Mouse (Mus musculus) thymus, adult 2 months (tissue): ENCODE data around the gene Llph. TPM values are rescaled to one million over a fixed set of nuclear protein-coding genes. Genes with fewer than 3 reads are reported as not detected.
"Not testable (repeated sequence)": the region's sequence is repeated elsewhere in the genome, so short reads cannot be mapped to it uniquely, and the experiment has no call there.

Experiments
- DNase-seq: peaks from one replicate; pipeline ENCODE4 v3.0.0; 2021
- H3K27ac ChIP-seq: fragments of 200-500 bp; 2 replicates; pipeline ENCODE4 v1.5.1; 2012; ENCODE audit warnings: low read length, control low read depth; ENCODE audit not compliant: control insufficient read depth, insufficient read depth
- H3K27me3 ChIP-seq: fragments of 200-500 bp; 2 replicates; pipeline ENCODE4 v1.6.1; 2012; ENCODE audit warnings: mild to moderate bottlenecking, low read length, moderate library complexity, mixed read lengths; ENCODE audit not compliant: control insufficient read depth, insufficient read depth
- H3K36me3 ChIP-seq: fragments of 200-500 bp; 2 replicates; pipeline ENCODE4 v1.6.1; 2012; ENCODE audit warnings: mild to moderate bottlenecking, low read length, moderate library complexity; ENCODE audit not compliant: control insufficient read depth, insufficient read depth
- H3K4me1 ChIP-seq: fragments of 200-500 bp; replicated peaks from 2 replicates; pipeline ENCODE4 v1.6.1; 2012; ENCODE audit warnings: low read length; ENCODE audit not compliant: control insufficient read depth, insufficient read depth
- H3K4me3 ChIP-seq: fragments of 200-500 bp; 2 replicates; pipeline ENCODE4 v1.5.1; 2012; ENCODE audit warnings: mild to moderate bottlenecking, low read length, control low read depth, moderate library complexity; ENCODE audit not compliant: control insufficient read depth, insufficient read depth
- CTCF ChIP-seq: fragments of 200-500 bp; IDR thresholded peaks from 2 replicates; pipeline ENCODE4 v1.5.1; 2012; ENCODE audit warnings: mild to moderate bottlenecking, control low read depth, low read length, moderate library complexity, borderline replicate concordance; ENCODE audit not compliant: control insufficient read depth, poor library complexity, insufficient read depth; ENCODE audit errors: extremely low read depth
- POLR2A ChIP-seq: fragments of 200-500 bp; IDR thresholded peaks from 2 replicates; pipeline ENCODE4 v1.6.1; 2012; ENCODE audit warnings: mild to moderate bottlenecking, low read length, control low read depth, moderate library complexity; ENCODE audit not compliant: control insufficient read depth, poor library complexity, insufficient read depth; ENCODE audit errors: extremely low read depth
- WGBS: fragments of 180-500 bp; shearing (Covaris S2); methylation state at CpG from one replicate; pipeline ENCODE4 v1.1.7; 2018; 5-methylcytosine and 5-hydroxymethylcytosine counted together
- polyA plus RNA-seq: library from polyadenylated mRNA; depleted of rRNA; stranded (reverse); fragments of >200 nt; gene quantifications from 2 replicates; pipeline ENCODE4 v1.2.3, GENCODE M21; 2012

The Llph gene
- polyA plus RNA-seq, 1 experiment, result 5.8 TPM

DNA sequence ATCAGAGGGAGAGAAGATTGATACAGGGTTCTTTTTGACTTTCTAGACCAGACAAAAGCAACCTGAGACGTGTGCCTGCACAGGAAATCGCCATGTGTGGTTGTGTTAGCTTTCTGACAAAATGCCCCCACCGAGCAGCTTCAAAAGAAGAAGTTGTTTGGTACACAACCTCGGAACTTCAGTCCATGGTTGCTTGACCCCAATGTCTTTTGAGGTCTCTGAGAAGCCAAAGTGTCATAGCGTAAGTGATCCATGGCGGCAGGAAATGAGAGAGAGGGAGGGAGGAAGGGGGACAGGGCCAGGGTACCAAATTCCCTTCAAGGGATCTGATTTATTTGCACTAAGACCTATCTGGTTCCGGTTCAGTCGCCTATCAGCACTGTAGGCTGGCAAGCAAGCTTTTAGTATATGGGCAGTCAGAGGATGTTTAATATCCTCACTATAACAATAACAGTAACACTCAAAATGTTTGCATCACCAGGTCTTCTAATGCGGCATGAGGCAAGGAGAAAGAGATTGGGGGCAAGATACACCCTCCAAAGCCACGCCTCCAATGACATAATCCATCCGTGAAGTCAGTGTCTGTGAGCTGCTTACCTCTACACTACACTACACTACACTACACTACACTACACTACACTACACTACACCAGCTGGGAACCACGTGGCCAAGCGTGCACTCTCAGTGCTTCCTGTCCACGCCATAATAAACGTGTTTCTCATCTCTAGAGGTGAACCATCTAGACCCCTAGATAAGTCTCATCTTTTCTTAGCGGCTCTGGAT is 24.2 kb upstream of the Llph start:
- Histone ChIP-seq H3K27ac (no peak overlapping the region), H3K4me1 (peaks cover 12% of the 10 kb centered on the region), H3K36me3 (no peaks in the 10 kb centered on the region), H3K27me3 (peaks cover 7% of the 10 kb centered on the region; the same call in 1 of the 2 replicates), H3K4me3 (no peak overlapping the region)
- 54% methylated on average over 16 of the region's 16 CpGs for WGBS
- no peak for DNase-seq
- no peak for TF ChIP-seq POLR2A
- TF ChIP-seq CTCF, result no peak

GRCm38 (mm10) chr10:120204591-120205210 is 22.2 kb upstream of the Llph start:
- no peak for TF ChIP-seq CTCF
- no peak for TF ChIP-seq POLR2A
- peaks cover 7% of the 10 kb centered on the region; the same call in 1 of the 2 replicates for H3K27me3 ChIP-seq
- H3K27ac ChIP-seq, result no peak overlapping the region
- 94% methylated on average over 13 of the region's 13 CpGs for WGBS
- H3K36me3 ChIP-seq, result no peaks in the 10 kb centered on the region
- H3K4me3 ChIP-seq, result no peak overlapping the region
- H3K4me1 ChIP-seq, result peaks cover 15% of the 10 kb centered on the region
- DNase-seq, result no peak

DNA sequence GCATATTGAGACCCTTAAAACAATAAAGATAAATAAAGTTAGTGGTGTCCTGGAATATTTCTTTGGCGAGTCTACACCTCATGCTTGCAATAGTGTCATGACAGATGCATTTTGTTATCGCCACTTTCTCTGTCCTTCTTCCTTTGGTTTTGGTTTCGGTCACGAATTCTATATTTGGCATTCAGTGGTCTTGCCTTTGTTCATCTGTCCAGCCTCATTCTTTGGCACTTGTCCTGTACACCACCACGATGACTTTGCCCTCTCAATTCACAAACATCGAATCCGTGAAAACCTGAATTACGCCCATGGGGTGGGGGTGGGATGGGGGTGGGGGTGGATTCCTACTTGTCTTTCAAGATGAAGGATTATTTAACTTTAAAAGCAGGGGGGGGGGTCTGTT is 18.9 kb upstream of the Llph start:
- 51% methylated on average over 8 of the region's 8 CpGs for WGBS
- H3K4me1 ChIP-seq, result peaks cover 4% of the 10 kb centered on the region
- no peak for DNase-seq
- H3K4me3 ChIP-seq, result no peak overlapping the region
- no peaks in the 10 kb centered on the region for H3K36me3 ChIP-seq
- TF ChIP-seq POLR2A (no peak), CTCF (no peak)
- no peak overlapping the region for H3K27ac ChIP-seq
- H3K27me3 ChIP-seq, result no peaks in the 10 kb centered on the region; the same call in 1 of the 2 replicates

- DNase-seq, result peak; percentile 58
- Histone ChIP-seq H3K27me3 (no peaks in the 10 kb centered on the region; the same call in 1 of the 2 replicates), H3K4me3 (peak overlapping the region; percentile 99), H3K27ac (no peak overlapping the region), H3K4me1 (peaks cover 4% of the 10 kb centered on the region), H3K36me3 (no peaks in the 10 kb centered on the region)
- 2% methylated on average over 53 of the region's 53 CpGs for WGBS
- TF ChIP-seq POLR2A, result 0 out of 2 replicates have a peak, but pooled peaks have one; percentile 15
- no peak for TF ChIP-seq CTCF
Measured at GRCm38 (mm10) chr10:120208575-120209538, 18.0 kb upstream of the Llph start.

GRCm38 (mm10) chr10:120209539-120209925 is 17.3 kb upstream of the Llph start:
- Histone ChIP-seq H3K27ac (no peak overlapping the region), H3K4me1 (peaks cover 4% of the 10 kb centered on the region)

DNA sequence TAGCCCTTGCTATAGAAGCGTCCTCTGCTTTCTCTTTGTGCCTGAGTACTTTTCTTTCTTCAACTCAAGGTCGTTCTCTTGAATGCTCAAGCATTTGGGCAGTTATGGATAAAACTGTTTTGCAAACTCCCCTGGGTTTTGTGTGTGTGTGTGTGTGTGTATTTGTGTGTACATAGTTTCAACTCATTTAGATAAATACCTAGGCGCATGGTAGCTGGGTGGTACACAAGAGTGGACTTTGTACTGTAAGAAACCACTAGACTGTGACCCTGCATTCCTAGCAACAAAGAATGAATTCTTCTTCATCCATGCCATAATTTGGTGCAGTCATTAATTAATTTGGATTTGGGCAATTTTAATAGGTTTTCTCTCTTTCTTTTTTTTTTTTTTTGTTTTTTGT is 16.8 kb upstream of the Llph start:
- TF ChIP-seq POLR2A (no peak), CTCF (no peak)
- Histone ChIP-seq H3K27me3 (no peaks in the 10 kb centered on the region; the same call in 1 of the 2 replicates), H3K27ac (no peak overlapping the region), H3K4me3 (no peak overlapping the region), H3K4me1 (peaks cover 4% of the 10 kb centered on the region), H3K36me3 (no peaks in the 10 kb centered on the region)
- WGBS, result 68% methylated on average over 3 of the region's 3 CpGs
- DNase-seq, result no peak

More at GRCm38 (mm10) chr10:120209539-120209925, 17.3 kb upstream of the Llph start:
- Histone ChIP-seq H3K4me3 (no peak overlapping the region), H3K36me3 (no peaks in the 10 kb centered on the region), H3K27me3 (no peaks in the 10 kb centered on the region; the same call in 1 of the 2 replicates)
- TF ChIP-seq POLR2A (no peak), CTCF (no peak)
- 5% methylated on average over 6 of the region's 6 CpGs for WGBS
- no peak for DNase-seq

GRCm38 (mm10) chr10:120217099-120217498 is 9.8 kb upstream of the Llph start:
- not testable (repeated sequence) for H3K4me3 ChIP-seq, H3K4me1 ChIP-seq, DNase-seq, H3K27me3 ChIP-seq, H3K27ac ChIP-seq, H3K36me3 ChIP-seq
- WGBS, result 100% methylated on average over 1 of the region's 1 CpGs
